Mouse (Mus musculus) lung, postnatal 10 days (tissue): ENCODE measurements around the gene Pitpnm1.
A peak's percentile ranks its signal among the peaks of the same experiment; 100 is the strongest.

Experiments
- DNase-seq: peaks from one replicate; pipeline ENCODE4 v3.0.0; 2021

The Pitpnm1 gene

GRCm38 (mm10) chr19:4143759-4144268, 44.0 kb downstream of the Pitpnm1 start, which contains the start of gene Cabp4:
TSS of gene Cabp4 (minus strand) at chr19:4144033.
- no peak for DNase-seq

GRCm38 (mm10) chr19:4144550-4145498, 45.0 kb downstream of the Pitpnm1 start:
- no peak for DNase-seq

- no peak for DNase-seq
Measured at GRCm38 (mm10) chr19:4145936-4146335, 46.1 kb downstream of the Pitpnm1 start.

- DNase-seq, result no peak
Measured at GRCm38 (mm10) chr19:4146366-4147021, 46.7 kb downstream of the Pitpnm1 start.

- DNase-seq, result no peak
Measured at GRCm38 (mm10) chr19:4147022-4147405, 47.2 kb downstream of the Pitpnm1 start.

- DNase-seq, result no peak
Measured at GRCm38 (mm10) chr19:4147782-4148490, 48.1 kb downstream of the Pitpnm1 start.

GRCm38 (mm10) chr19:4148491-4148806, 48.7 kb downstream of the Pitpnm1 start, which contains the start of gene Coro1b:
TSS of gene Coro1b (plus strand) at chr19:4148619.
- DNase-seq, result peak; percentile 98

GRCm38 (mm10) chr19:4148819-4149218, 49.0 kb downstream of the Pitpnm1 start:
- no peak for DNase-seq

GRCm38 (mm10) chr19:4149283-4149682, 49.5 kb downstream of the Pitpnm1 start:
- no peak for DNase-seq

GRCm38 (mm10) chr19:4149764-4150461, 50.1 kb downstream of the Pitpnm1 start:
- DNase-seq, result no peak

GRCm38 (mm10) chr19:4150567-4151487, 51.0 kb downstream of the Pitpnm1 start:
- no peak for DNase-seq

GRCm38 (mm10) chr19:4151488-4151860, 51.7 kb downstream of the Pitpnm1 start:
- DNase-seq, result no peak

- no peak for DNase-seq
Measured at GRCm38 (mm10) chr19:4151898-4152297, 52.1 kb downstream of the Pitpnm1 start.

GRCm38 (mm10) chr19:4152445-4153231, 52.8 kb downstream of the Pitpnm1 start:
- no peak for DNase-seq

- no peak for DNase-seq
Measured at GRCm38 (mm10) chr19:4153232-4153654, 53.4 kb downstream of the Pitpnm1 start, which contains the start of gene Ptprcap. TSS of gene Ptprcap (plus strand) at chr19:4153604.

- no peak for DNase-seq
Measured at GRCm38 (mm10) chr19:4154437-4155222, 54.8 kb downstream of the Pitpnm1 start.

GRCm38 (mm10) chr19:4155223-4156072, 55.6 kb downstream of the Pitpnm1 start:
- DNase-seq, result no peak

GRCm38 (mm10) chr19:4156073-4156579, 56.3 kb downstream of the Pitpnm1 start:
- DNase-seq, result no peak
